In genomic region chr12:108592866-108593265, GRCm38 (mm10) we compare ENCODE assay signal across 16 mouse cellular contexts.
"Had no signal": no experiment of that assay in that cellular context is flagged by ENCODE, and none has a peak within 500 bp of the region (broad histone marks: within the 10 kb centered on the region; RNA-seq: fewer than 3 reads in every experiment).

No protein-coding gene starts in this region.

- H3K4me3 ChIP-seq: neural tube, embryonic 13.5 days; neural tube, embryonic 15.5 days; stomach, embryonic 15.5 days had no signal

- H3K4me1 ChIP-seq: stomach, embryonic 15.5 days had no signal

- H3K27me3 ChIP-seq: neural tube, embryonic 13.5 days; neural tube, embryonic 15.5 days; stomach, embryonic 15.5 days had no signal

- H3K36me3 ChIP-seq: stomach, embryonic 15.5 days had no signal

- H3K4me2 ChIP-seq: neural tube, embryonic 13.5 days; neural tube, embryonic 15.5 days; stomach, embryonic 15.5 days had no signal

- H3K9ac ChIP-seq: neural tube, embryonic 13.5 days; neural tube, embryonic 15.5 days; stomach, embryonic 15.5 days had no signal

- DNase-seq: retina, postnatal 1 day; right cerebral cortex, adult 18-20 months; right cerebral cortex, postnatal 14 days; right cerebral cortex, postnatal 25 days; right cerebral cortex, postnatal 4 days; spleen, adult 18-20 months; thymus, adult 18-20 months; thymus, adult 2 months; thymus, postnatal 14 days; thymus, postnatal 25 days; thymus, postnatal 36 days; thymus, postnatal 4 days had no signal

- H3K27ac ChIP-seq: neural tube, embryonic 13.5 days; neural tube, embryonic 15.5 days; stomach, embryonic 15.5 days; stomach, postnatal 0 days had no signal

- H3K9me3 ChIP-seq: neural tube, embryonic 13.5 days; neural tube, embryonic 15.5 days; stomach, embryonic 15.5 days had no signal
